Mouse (Mus musculus) ovary, postnatal 10 days (tissue): ENCODE measurements around the gene Hoxc12.

Experiments
- DNase-seq: peaks from one replicate; pipeline ENCODE4 v3.0.0; 2022; ENCODE audit warnings: low spot score

The Hoxc12 gene

GRCm38 (mm10) chr15:102983716-102984115, 47.2 kb downstream of the Hoxc12 start:
- DNase-seq: no peak

- DNase-seq: no peak
Measured at GRCm38 (mm10) chr15:102984521-102984920, 48.0 kb downstream of the Hoxc12 start.

- DNase-seq: no peak
Measured at GRCm38 (mm10) chr15:102984925-102985324, 48.4 kb downstream of the Hoxc12 start.

- peak; percentile 97 for DNase-seq
Measured at GRCm38 (mm10) chr15:102987124-102987833, 50.7 kb downstream of the Hoxc12 start.

- no peak for DNase-seq
Measured at GRCm38 (mm10) chr15:102988078-102988477, 51.5 kb downstream of the Hoxc12 start.
